Mouse (Mus musculus) bone marrow, adult 2 months (tissue): ENCODE measurements around the gene Olfr1417. TPM values are rescaled to one million over a fixed set of nuclear protein-coding genes. Genes with fewer than 3 reads are reported as not detected.

Source experiments
- H3K27ac ChIP-seq: fragments of 200-500 bp; 2 replicates; pipeline ENCODE4 v1.5.1; 2012; ENCODE audit warnings: low read depth, mild to moderate bottlenecking, control low read depth, inconsistent platforms, low read length; ENCODE audit not compliant: control insufficient read depth, poor library complexity, insufficient read depth
- H3K4me1 ChIP-seq: fragments of 200-500 bp; 2 replicates; pipeline ENCODE4 v1.6.1; 2011; ENCODE audit warnings: low read length; ENCODE audit not compliant: control insufficient read depth, insufficient read depth
- H3K4me3 ChIP-seq: fragments of 200-500 bp; replicated peaks from 2 replicates; pipeline ENCODE3; 2011; ENCODE audit warnings: mild to moderate bottlenecking, low read depth, low read length, control low read depth; ENCODE audit not compliant: control insufficient read depth
- CTCF ChIP-seq: fragments of 200-500 bp; IDR thresholded peaks from 2 replicates; pipeline ENCODE4 v1.5.1; 2011; ENCODE audit warnings: low read length, control low read depth; ENCODE audit not compliant: control insufficient read depth, insufficient read depth
- POLR2A ChIP-seq: fragments of 200-500 bp; IDR thresholded peaks from 2 replicates; pipeline ENCODE4 v1.6.1; 2011; ENCODE audit warnings: low read depth, mild to moderate bottlenecking, control low read depth, low read length, borderline replicate concordance; ENCODE audit not compliant: control insufficient read depth
- WGBS: fragments of 180-500 bp; shearing (Covaris S2); methylation state at CpG from one replicate; pipeline ENCODE4 v1.1.7; 2018; 5-methylcytosine and 5-hydroxymethylcytosine counted together
- polyA plus RNA-seq: library from polyadenylated mRNA; stranded (reverse); fragments of >200 nt; gene quantifications from 2 replicates; pipeline ENCODE4 v1.2.4, GENCODE M21; 2011; ENCODE audit warnings: low replicate concordance; ENCODE audit not compliant: missing spikeins, insufficient read depth, insufficient read length

Olfr1417 gene
- polyA plus RNA-seq, 1 experiment: not detected

GRCm38 (mm10) chr19:11785409-11786154 is 53.4 kb downstream of the Olfr1417 start:
- no peak overlapping the region for H3K4me3 ChIP-seq
- H3K4me1 ChIP-seq: no peaks in the 10 kb centered on the region
- TF ChIP-seq CTCF (no peak), POLR2A (no peak)
- WGBS: 86% methylated on average over 14 of the region's 14 CpGs
- H3K27ac ChIP-seq: no peak overlapping the region

GRCm38 (mm10) chr19:11777191-11777865 is 61.7 kb downstream of the Olfr1417 start:
- TF ChIP-seq POLR2A: no peak
- TF ChIP-seq CTCF: no peak
- Histone ChIP-seq H3K4me1 (no peaks in the 10 kb centered on the region), H3K4me3 (no peak overlapping the region), H3K27ac (no peak overlapping the region)
- 63% methylated on average over 7 of the region's 7 CpGs for WGBS

Other genes with a start within 250 kb of the Olfr1417 start
- 3.0 and 3.6 TPM in 2 replicates for gene Ms4a6d, start 234.4 kb downstream of the Olfr1417 start, polyA plus RNA-seq
- 1.3 and 3.6 TPM in 2 replicates for gene Ms4a2, start 215.5 kb downstream of the Olfr1417 start, polyA plus RNA-seq
- 51.9 and 110 TPM in 2 replicates for gene Ms4a3, start 198.4 kb downstream of the Olfr1417 start, polyA plus RNA-seq
- not detected in 2 replicates for gene Oosp2, start 178.7 kb downstream of the Olfr1417 start, polyA plus RNA-seq
- gene Oosp1, start 148.1 kb downstream of the Olfr1417 start, polyA plus RNA-seq: not detected in 2 replicates
- not detected in 2 replicates for gene Oosp3, start 142.2 kb downstream of the Olfr1417 start, polyA plus RNA-seq
- not detected in 2 replicates for gene Gif, start 91.7 kb downstream of the Olfr1417 start, polyA plus RNA-seq
- gene Mrpl16, start 68.8 kb downstream of the Olfr1417 start, polyA plus RNA-seq: 17.4 and 17.5 TPM in 2 replicates
- 4.7 and 7.3 TPM in 2 replicates for gene Stx3, start 19.8 kb downstream of the Olfr1417 start, polyA plus RNA-seq
- gene Olfr1418, start 21.8 kb upstream of the Olfr1417 start, polyA plus RNA-seq: not detected in 2 replicates
- gene Olfr1419, start 35.9 kb upstream of the Olfr1417 start, polyA plus RNA-seq: not detected in 2 replicates
- not detected in 2 replicates for gene Olfr1420, start 47.3 kb upstream of the Olfr1417 start, polyA plus RNA-seq
- gene Patl1, start 73.2 kb upstream of the Olfr1417 start, polyA plus RNA-seq: 6.3 and 11.0 TPM in 2 replicates
- 14.4 and 15.7 TPM in 2 replicates for gene Osbp, start 126.7 kb upstream of the Olfr1417 start, polyA plus RNA-seq
- gene Olfr1423, start 202.1 kb upstream of the Olfr1417 start, polyA plus RNA-seq: not detected in 2 replicates
- not detected in 2 replicates for gene Olfr1424, start 223.5 kb upstream of the Olfr1417 start, polyA plus RNA-seq
- not detected in 2 replicates for gene Olfr1425, start 238.5 kb upstream of the Olfr1417 start, polyA plus RNA-seq